Mouse (Mus musculus) stomach, embryonic 15.5 days (tissue): ENCODE results near the gene Olfr94. TPM values are rescaled to one million over a fixed set of nuclear protein-coding genes. Genes with fewer than 3 reads are reported as not detected.

Source experiments
- ATAC-seq: fragments of 200-750 bp; cut with Nextera tagmentation; 2 replicates; pipeline ENCODE4 v1.8.0; 2017; ENCODE audit warnings: low read depth, moderate number of reproducible peaks, moderate TSS enrichment; ENCODE audit not compliant: insufficient read depth, low FRiP score
- H3K27ac ChIP-seq: fragments of 300-500 bp; sonication (generic); 2 replicates; pipeline ENCODE4 v1.5.1; 2015; ENCODE audit warnings: mild to moderate bottlenecking, inconsistent platforms
- H3K27me3 ChIP-seq: fragments of 300-500 bp; sonication (generic); replicated peaks from 2 replicates; pipeline ENCODE4 v1.6.1; 2015; ENCODE audit warnings: inconsistent platforms
- H3K36me3 ChIP-seq: fragments of 300-500 bp; sonication (generic); 2 replicates; pipeline ENCODE4 v1.6.1; 2015; ENCODE audit warnings: inconsistent platforms
- H3K4me1 ChIP-seq: fragments of 300-500 bp; sonication (generic); 2 replicates; pipeline ENCODE4 v1.6.1; 2015; ENCODE audit warnings: inconsistent platforms
- H3K4me2 ChIP-seq: fragments of 300-500 bp; sonication (generic); 2 replicates; pipeline ENCODE4 v1.6.1; 2015; ENCODE audit warnings: mild to moderate bottlenecking, inconsistent platforms
- H3K4me3 ChIP-seq: fragments of 300-500 bp; sonication (generic); replicated peaks from 2 replicates; pipeline ENCODE4 v1.5.1; 2015; ENCODE audit warnings: inconsistent platforms
- H3K9ac ChIP-seq: fragments of 300-500 bp; sonication (generic); 2 replicates; pipeline ENCODE4 v1.6.1; 2015; ENCODE audit warnings: inconsistent platforms
- H3K9me3 ChIP-seq: fragments of 300-500 bp; sonication (generic); 2 replicates; pipeline ENCODE4 v1.6.1; 2016; ENCODE audit warnings: inconsistent platforms
- WGBS: fragments of 180-500 bp; shearing (Covaris S2); methylation state at CpG from one replicate; pipeline ENCODE4 v1.1.7; 2015; 5-methylcytosine and 5-hydroxymethylcytosine counted together
- polyA plus RNA-seq: library from polyadenylated mRNA; unstranded; fragments of >200 nt; fragmentation: Nextera tagmentation; extraction: Ambion mirVana; gene quantifications from 2 replicates; pipeline ENCODE4 v1.2.1, GENCODE M21; 2015

Olfr94 gene
- polyA plus RNA-seq, 1 experiment from 2014 or later, result not detected

DNA sequence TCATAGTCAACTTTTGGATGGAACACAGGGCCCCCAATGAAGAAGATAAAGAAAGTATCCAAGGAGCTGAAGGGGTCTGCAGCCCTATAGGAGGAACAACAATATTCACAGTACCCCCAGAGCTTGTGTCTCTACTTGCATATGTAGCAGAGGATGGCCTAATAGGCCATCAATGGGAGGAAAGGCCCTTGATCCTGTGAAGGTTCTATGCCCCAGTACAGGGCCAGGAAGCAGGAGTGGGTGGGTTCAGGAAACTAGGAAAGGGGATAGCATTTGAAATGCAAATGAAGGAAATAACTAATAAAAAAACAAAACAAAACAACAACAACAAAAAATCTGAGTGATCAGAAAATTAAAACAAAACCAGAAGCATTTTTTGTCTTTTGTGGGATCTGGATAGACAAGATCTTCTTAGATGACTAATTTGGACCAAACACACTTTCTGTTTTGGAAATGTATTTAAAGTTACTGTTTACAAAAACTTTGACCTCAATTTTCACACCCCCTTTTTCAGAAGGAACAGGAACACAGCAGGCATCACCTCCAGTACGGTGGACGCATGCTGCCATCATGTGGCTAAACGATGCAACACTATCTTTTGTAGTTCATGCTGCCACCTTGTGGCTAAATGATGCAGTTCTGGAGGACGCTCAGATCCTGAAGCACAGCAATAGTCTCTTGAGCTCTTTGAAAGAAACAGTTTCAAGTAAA, 2.6 kb upstream of the Olfr94 start:
- Histone ChIP-seq H3K9me3 (no peaks in the 10 kb centered on the region), H3K27me3 (0 out of 2 replicates have a peak, but pooled peaks cover 5% of the 10 kb centered on the region), H3K4me3 (no peak overlapping the region), H3K4me1 (no peaks in the 10 kb centered on the region), H3K9ac (no peak overlapping the region), H3K36me3 (no peaks in the 10 kb centered on the region), H3K27ac (no peak overlapping the region), H3K4me2 (no peak overlapping the region)
- ATAC-seq, result peak; percentile 50; the same call in 1 of the 2 replicates
- WGBS, result 1% methylated on average over 4 of the region's 4 CpGs

GRCm38 (mm10) chr17:37196845-37197724, 3.7 kb downstream of the Olfr94 start:
- H3K9ac ChIP-seq, result no peak overlapping the region
- H3K4me3 ChIP-seq, result peak overlapping the region; percentile 51
- under 1% methylated on average over 77 of the region's 77 CpGs for WGBS
- ATAC-seq, result peak; percentile 65; the same call in 1 of the 2 replicates
- no peak overlapping the region for H3K27ac ChIP-seq
- H3K27me3 ChIP-seq, result peaks cover 29% of the 10 kb centered on the region
- H3K36me3 ChIP-seq, result no peaks in the 10 kb centered on the region
- no peaks in the 10 kb centered on the region for H3K9me3 ChIP-seq
- H3K4me1 ChIP-seq, result peaks cover 9% of the 10 kb centered on the region; the same call in 1 of the 2 replicates
- H3K4me2 ChIP-seq, result peak overlapping the region; percentile 98

GRCm38 (mm10) chr17:37194782-37195181, 6.0 kb downstream of the Olfr94 start:
- H3K27me3 ChIP-seq, result peaks cover 29% of the 10 kb centered on the region
- peaks cover 9% of the 10 kb centered on the region; the same call in 1 of the 2 replicates for H3K4me1 ChIP-seq
- no peak overlapping the region for H3K4me3 ChIP-seq
- no peaks in the 10 kb centered on the region for H3K9me3 ChIP-seq
- H3K27ac ChIP-seq, result no peak overlapping the region
- 74% methylated on average over 5 of the region's 5 CpGs for WGBS
- no peak overlapping the region for H3K9ac ChIP-seq
- H3K4me2 ChIP-seq, result no peak overlapping the region
- no peaks in the 10 kb centered on the region for H3K36me3 ChIP-seq
- ATAC-seq, result no peak

GRCm38 (mm10) chr17:37193656-37194055, 7.1 kb downstream of the Olfr94 start, which contains the start of gene Ubd:
Gene Ubd (plus strand): TSS chr17:37193892.
- no peak within 1 kb of the TSS for H3K27ac ChIP-seq
- WGBS, result 83% methylated on average over 2 of the region's 2 CpGs
- no peak within 1 kb of the TSS for H3K4me3 ChIP-seq
- H3K4me2 ChIP-seq, result no peak within 1 kb of the TSS
- peaks cover 9% of the 10 kb centered on the region; the same call in 1 of the 2 replicates for H3K4me1 ChIP-seq
- H3K9ac ChIP-seq, result no peak within 1 kb of the TSS
- peaks cover 27% of the 10 kb centered on the region for H3K27me3 ChIP-seq
- no peaks in the 10 kb centered on the region for H3K9me3 ChIP-seq
- no peak for ATAC-seq
- no peaks in the 10 kb centered on the region for H3K36me3 ChIP-seq

- Histone ChIP-seq H3K4me3 (no peak overlapping the region), H3K27me3 (peaks cover 21% of the 10 kb centered on the region), H3K27ac (no peak overlapping the region), H3K36me3 (no peaks in the 10 kb centered on the region), H3K9ac (no peak overlapping the region), H3K4me2 (no peak overlapping the region), H3K4me1 (peaks cover 9% of the 10 kb centered on the region; the same call in 1 of the 2 replicates), H3K9me3 (no peaks in the 10 kb centered on the region)
- ATAC-seq, result no peak
These were observed 7.8 kb downstream of the Olfr94 start for GRCm38 (mm10) chr17:37193032-37193431.

- WGBS, result 39% methylated on average over 2 of the region's 2 CpGs
- no peaks in the 10 kb centered on the region for H3K27me3 ChIP-seq
- H3K36me3 ChIP-seq, result no peaks in the 10 kb centered on the region
- no peak overlapping the region for H3K27ac ChIP-seq
- H3K9me3 ChIP-seq, result no peaks in the 10 kb centered on the region
- no peak overlapping the region for H3K9ac ChIP-seq
- H3K4me3 ChIP-seq, result no peak overlapping the region
- ATAC-seq, result no peak
- H3K4me1 ChIP-seq, result no peaks in the 10 kb centered on the region
- no peak overlapping the region for H3K4me2 ChIP-seq
These were observed 10.1 kb downstream of the Olfr94 start for GRCm38 (mm10) chr17:37190711-37191110.

DNA sequence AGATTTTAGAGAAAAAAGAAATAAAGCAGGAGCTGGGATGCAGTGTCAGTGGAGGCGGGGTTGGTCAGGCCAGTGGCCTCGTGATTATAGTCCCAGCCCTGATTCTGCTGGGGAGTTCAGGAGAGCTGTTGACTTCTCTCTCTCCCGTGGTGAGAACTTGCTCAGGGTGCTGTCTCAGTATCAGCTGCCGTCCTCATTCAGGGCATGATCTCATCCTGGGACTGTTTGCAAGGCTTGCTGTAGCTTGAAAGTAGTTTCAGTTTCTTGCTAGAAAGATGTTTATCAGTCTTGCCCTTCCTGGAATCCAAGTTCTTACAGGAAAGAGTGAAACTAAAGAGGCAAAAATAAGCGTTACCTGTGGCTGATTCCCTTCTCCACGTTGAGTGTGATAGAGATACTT, 15.3 kb downstream of the Olfr94 start:
- Histone ChIP-seq H3K36me3 (no peaks in the 10 kb centered on the region), H3K27ac (no peak overlapping the region), H3K4me3 (no peak overlapping the region), H3K9me3 (no peaks in the 10 kb centered on the region), H3K27me3 (no peaks in the 10 kb centered on the region), H3K9ac (no peak overlapping the region), H3K4me1 (no peaks in the 10 kb centered on the region), H3K4me2 (no peak overlapping the region)
- WGBS, result 33% methylated on average over 6 of the region's 6 CpGs
- no peak for ATAC-seq

DNA sequence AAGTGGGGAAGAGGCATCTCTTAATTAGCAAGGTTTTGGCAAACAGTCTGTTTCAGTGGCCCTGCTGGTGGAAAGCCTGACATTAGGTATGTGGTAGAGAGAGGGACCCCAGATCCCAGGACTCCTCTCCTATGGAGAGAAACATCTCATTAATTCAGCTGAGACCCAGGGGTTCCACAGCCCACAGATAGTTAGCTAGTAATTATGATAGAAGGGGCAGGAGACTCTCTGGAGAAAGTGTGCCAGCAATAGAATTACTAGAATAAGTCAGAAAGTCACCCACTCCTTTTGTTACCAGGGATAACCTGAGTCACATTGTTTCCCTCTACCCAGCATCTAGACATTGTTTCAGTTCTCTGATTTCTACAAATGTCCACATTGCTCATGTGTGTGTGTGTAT, 39.4 kb downstream of the Olfr94 start, which contains the start of gene Olfr93:
Gene Olfr93, minus strand, starts transcription at position 101 of the 400 bp plus-strand sequence.
- no peak for ATAC-seq
- Histone ChIP-seq H3K27me3 (no peaks in the 10 kb centered on the region), H3K4me1 (no peaks in the 10 kb centered on the region), H3K4me2 (no peak within 1 kb of the TSS), H3K27ac (no peak within 1 kb of the TSS), H3K36me3 (no peaks in the 10 kb centered on the region), H3K4me3 (no peak within 1 kb of the TSS), H3K9me3 (no peaks in the 10 kb centered on the region), H3K9ac (no peak within 1 kb of the TSS)

Other genes with a start within 250 kb of the Olfr94 start
- 102 and 116 TPM in 2 replicates for gene Ppp1r11, start 249.3 kb downstream of the Olfr94 start, polyA plus RNA-seq
- gene Znrd1, start 242.4 kb downstream of the Olfr94 start, polyA plus RNA-seq, result 75.9 and 77.4 TPM in 2 replicates
- gene Znrd1as, start 242.4 kb downstream of the Olfr94 start, polyA plus RNA-seq, result 5.6 and 6.1 TPM in 2 replicates
- not detected in 2 replicates for gene 2410137M14Rik, start 219.8 kb downstream of the Olfr94 start, polyA plus RNA-seq
- gene H2-M5, start 211.5 kb downstream of the Olfr94 start, polyA plus RNA-seq, result 0.27 and 0.37 TPM in 2 replicates
- 60.0 and 63.7 TPM in 2 replicates for gene Zfp57, start 199.8 kb downstream of the Olfr94 start, polyA plus RNA-seq
- gene Mog, start 177.6 kb downstream of the Olfr94 start, polyA plus RNA-seq, result 0.10 and 0.13 TPM in 2 replicates
- 8.6 and 11.2 TPM in 2 replicates for gene Gabbr1, start 155.0 kb downstream of the Olfr94 start, polyA plus RNA-seq
- not detected in 2 replicates for gene Olfr90, start 112.5 kb downstream of the Olfr94 start, polyA plus RNA-seq
- not detected in 2 replicates for gene Olfr91, start 102.7 kb downstream of the Olfr94 start, polyA plus RNA-seq
- not detected in 2 replicates for gene Olfr92, start 80.9 kb downstream of the Olfr94 start, polyA plus RNA-seq
- not detected in 2 replicates for gene Olfr93, start 39.5 kb downstream of the Olfr94 start, polyA plus RNA-seq
- not detected in 2 replicates for gene Ubd, start 7.1 kb downstream of the Olfr94 start, polyA plus RNA-seq
- gene Olfr95, start 12.1 kb upstream of the Olfr94 start, polyA plus RNA-seq, result not detected in 2 replicates
- not detected in 2 replicates for gene Olfr96, start 19.2 kb upstream of the Olfr94 start, polyA plus RNA-seq
- gene Olfr97, start 36.3 kb upstream of the Olfr94 start, polyA plus RNA-seq, result not detected in 2 replicates
- not detected in 2 replicates for gene Olfr98, start 62.8 kb upstream of the Olfr94 start, polyA plus RNA-seq
- 4.2 and 4.9 TPM in 2 replicates for gene H2-M3, start 69.2 kb upstream of the Olfr94 start, polyA plus RNA-seq
- gene Olfr99, start 82.5 kb upstream of the Olfr94 start, polyA plus RNA-seq, result not detected in 2 replicates
- not detected in 2 replicates for gene Olfr101, start 103.3 kb upstream of the Olfr94 start, polyA plus RNA-seq
- gene Olfr102, start 116.1 kb upstream of the Olfr94 start, polyA plus RNA-seq, result not detected in 2 replicates
- gene Olfr103, start 138.7 kb upstream of the Olfr94 start, polyA plus RNA-seq, result not detected in 2 replicates
- gene Olfr104-ps, start 158.6 kb upstream of the Olfr94 start, polyA plus RNA-seq, result not detected in 2 replicates
- gene Olfr105-ps, start 178.0 kb upstream of the Olfr94 start, polyA plus RNA-seq, result not detected in 2 replicates
- gene Olfr106-ps, start 189.4 kb upstream of the Olfr94 start, polyA plus RNA-seq, result not detected in 2 replicates
- not detected in 2 replicates for gene Olfr107, start 198.2 kb upstream of the Olfr94 start, polyA plus RNA-seq
- gene Olfr108, start 244.5 kb upstream of the Olfr94 start, polyA plus RNA-seq, result not detected in 2 replicates